Mouse (Mus musculus): ENCODE results near the gene Slc4a1. TPM values are rescaled to one million over a fixed set of nuclear protein-coding genes. Genes with fewer than 3 reads are reported as not detected.

The Slc4a1 gene
- polyA plus RNA-seq, 1 experiment from 2014 or later = 6.3 TPM

- H3K4me1 ChIP-seq = peaks cover 32% of the 10 kb centered on the region
- WGBS = under 1% methylated on average over 73 of the region's 85 CpGs
- ATAC-seq (ENCODE audit: insufficient number of reproducible peaks, insufficient read depth, low FRiP score, low TSS enrichment, low read depth) = peak; percentile 60; the same call in 1 of the 2 replicates
Observed at GRCm38 (mm10) chr11:102406900-102407833, 41.2 kb upstream of the Slc4a1 start.

GRCm38 (mm10) chr11:102406401-102406800 is 40.4 kb upstream of the Slc4a1 start:
- no peaks in the 10 kb centered on the region for H3K9me3 ChIP-seq
- 11% methylated on average over 3 of the region's 3 CpGs for WGBS

More at GRCm38 (mm10) chr11:102406900-102407833, 41.2 kb upstream of the Slc4a1 start:
- peaks cover 6% of the 10 kb centered on the region for H3K27me3 ChIP-seq
- peak overlapping the region; percentile 84 for H3K4me3 ChIP-seq
- H3K36me3 ChIP-seq = peaks cover 30% of the 10 kb centered on the region
- peak overlapping the region; percentile 92 for H3K27ac ChIP-seq
- H3K9ac ChIP-seq = peak overlapping the region; percentile 88
- peak overlapping the region; percentile 94 for H3K4me2 ChIP-seq
- H3K9me3 ChIP-seq = no peaks in the 10 kb centered on the region

GRCm38 (mm10) chr11:102405544-102406285 is 39.7 kb upstream of the Slc4a1 start:
- Histone ChIP-seq H3K27ac (no peak overlapping the region), H3K4me3 (peak overlapping the region; percentile 84), H3K4me2 (peak overlapping the region; percentile 94), H3K36me3 (peaks cover 36% of the 10 kb centered on the region), H3K4me1 (peaks cover 29% of the 10 kb centered on the region), H3K27me3 (peaks cover 20% of the 10 kb centered on the region), H3K9ac (peak overlapping the region; percentile 88), H3K9me3 (no peaks in the 10 kb centered on the region)
- ATAC-seq (ENCODE audit: insufficient number of reproducible peaks, insufficient read depth, low FRiP score, low TSS enrichment, low read depth) = no peak
- 84% methylated on average over 11 of the region's 11 CpGs for WGBS

More at GRCm38 (mm10) chr11:102406401-102406800, 40.4 kb upstream of the Slc4a1 start:
- Histone ChIP-seq H3K36me3 (peaks cover 36% of the 10 kb centered on the region), H3K27me3 (peaks cover 13% of the 10 kb centered on the region), H3K27ac (peak overlapping the region; percentile 92; the same call in 1 of the 2 replicates), H3K4me1 (peaks cover 33% of the 10 kb centered on the region), H3K4me3 (peak overlapping the region; percentile 84), H3K9ac (peak overlapping the region; percentile 88), H3K4me2 (peak overlapping the region; percentile 94)
- ATAC-seq (ENCODE audit: insufficient number of reproducible peaks, insufficient read depth, low FRiP score, low TSS enrichment, low read depth) = no peak

GRCm38 (mm10) chr11:102404161-102405010 is 38.4 kb upstream of the Slc4a1 start:
- Histone ChIP-seq H3K27ac (no peak overlapping the region), H3K36me3 (peaks cover 36% of the 10 kb centered on the region), H3K4me1 (peaks cover 42% of the 10 kb centered on the region), H3K27me3 (peaks cover 33% of the 10 kb centered on the region), H3K9ac (no peak overlapping the region), H3K9me3 (no peaks in the 10 kb centered on the region), H3K4me3 (no peak overlapping the region), H3K4me2 (no peak overlapping the region)
- 80% methylated on average over 18 of the region's 18 CpGs for WGBS
- no peak for ATAC-seq (ENCODE audit: insufficient number of reproducible peaks, insufficient read depth, low FRiP score, low TSS enrichment, low read depth)

- no peak overlapping the region for H3K9ac ChIP-seq
- H3K4me1 ChIP-seq = peaks cover 44% of the 10 kb centered on the region
- H3K27ac ChIP-seq = no peak overlapping the region
- no peak overlapping the region for H3K4me3 ChIP-seq
- WGBS = 89% methylated on average over 11 of the region's 11 CpGs
- peaks cover 36% of the 10 kb centered on the region for H3K36me3 ChIP-seq
- no peaks in the 10 kb centered on the region for H3K9me3 ChIP-seq
- ATAC-seq (ENCODE audit: insufficient number of reproducible peaks, insufficient read depth, low FRiP score, low TSS enrichment, low read depth) = no peak
- peaks cover 41% of the 10 kb centered on the region for H3K27me3 ChIP-seq
- no peak overlapping the region for H3K4me2 ChIP-seq
Observed at GRCm38 (mm10) chr11:102403657-102404056, 37.7 kb upstream of the Slc4a1 start.

GRCm38 (mm10) chr11:102401898-102402500 is 36.0 kb upstream of the Slc4a1 start:
- H3K4me1 ChIP-seq = peaks cover 44% of the 10 kb centered on the region
- no peak overlapping the region for H3K27ac ChIP-seq
- peaks cover 36% of the 10 kb centered on the region for H3K36me3 ChIP-seq
- H3K9ac ChIP-seq = no peak overlapping the region
- peaks cover 57% of the 10 kb centered on the region for H3K27me3 ChIP-seq
- H3K4me3 ChIP-seq = no peak overlapping the region
- ATAC-seq (ENCODE audit: insufficient number of reproducible peaks, insufficient read depth, low FRiP score, low TSS enrichment, low read depth) = no peak
- H3K4me2 ChIP-seq = no peak overlapping the region
- 54% methylated on average over 12 of the region's 12 CpGs for WGBS
- H3K9me3 ChIP-seq = no peaks in the 10 kb centered on the region

- Histone ChIP-seq H3K9me3 (no peaks in the 10 kb centered on the region), H3K4me2 (no peak overlapping the region), H3K27ac (no peak overlapping the region), H3K27me3 (peaks cover 68% of the 10 kb centered on the region), H3K4me3 (no peak overlapping the region), H3K4me1 (peaks cover 33% of the 10 kb centered on the region), H3K36me3 (peaks cover 36% of the 10 kb centered on the region), H3K9ac (no peak overlapping the region)
- 23% methylated on average over 12 of the region's 12 CpGs for WGBS
- no peak for ATAC-seq (ENCODE audit: insufficient number of reproducible peaks, insufficient read depth, low FRiP score, low TSS enrichment, low read depth)
Observed at GRCm38 (mm10) chr11:102400513-102401084, 34.6 kb upstream of the Slc4a1 start.

- H3K27ac ChIP-seq = no peak overlapping the region
- H3K4me3 ChIP-seq = peak overlapping the region; percentile 41
- H3K9me3 ChIP-seq = no peaks in the 10 kb centered on the region
- peaks cover 30% of the 10 kb centered on the region for H3K4me1 ChIP-seq
- H3K4me2 ChIP-seq = peak overlapping the region; percentile 69
- ATAC-seq (ENCODE audit: insufficient number of reproducible peaks, insufficient read depth, low FRiP score, low TSS enrichment, low read depth) = no peak
- under 1% methylated on average over 34 of the region's 34 CpGs for WGBS
- H3K27me3 ChIP-seq = peaks cover 77% of the 10 kb centered on the region
- H3K9ac ChIP-seq = peak overlapping the region; percentile 67
- H3K36me3 ChIP-seq = peaks cover 30% of the 10 kb centered on the region
Observed at GRCm38 (mm10) chr11:102399610-102400072, 33.6 kb upstream of the Slc4a1 start.

- ATAC-seq (ENCODE audit: insufficient number of reproducible peaks, insufficient read depth, low FRiP score, low TSS enrichment, low read depth) = no peak
- Histone ChIP-seq H3K9me3 (no peaks in the 10 kb centered on the region), H3K27ac (no peak overlapping the region), H3K4me1 (peaks cover 32% of the 10 kb centered on the region), H3K4me2 (peak overlapping the region; percentile 69), H3K9ac (peak overlapping the region; percentile 67), H3K4me3 (peak overlapping the region; percentile 41), H3K36me3 (peaks cover 25% of the 10 kb centered on the region), H3K27me3 (peaks cover 83% of the 10 kb centered on the region)
- 15% methylated on average over 15 of the region's 15 CpGs for WGBS
Observed at GRCm38 (mm10) chr11:102399107-102399506, 33.1 kb upstream of the Slc4a1 start.

GRCm38 (mm10) chr11:102398007-102398825 is 32.2 kb upstream of the Slc4a1 start:
- Histone ChIP-seq H3K4me2 (no peak overlapping the region), H3K36me3 (peaks cover 16% of the 10 kb centered on the region), H3K4me3 (no peak overlapping the region), H3K27me3 (peaks cover 83% of the 10 kb centered on the region), H3K27ac (no peak overlapping the region), H3K9me3 (no peaks in the 10 kb centered on the region), H3K9ac (no peak overlapping the region), H3K4me1 (peaks cover 41% of the 10 kb centered on the region)
- WGBS = 72% methylated on average over 20 of the region's 20 CpGs
- ATAC-seq (ENCODE audit: insufficient number of reproducible peaks, insufficient read depth, low FRiP score, low TSS enrichment, low read depth) = no peak

All from embryonic facial prominence, embryonic 13.5 days (tissue).